Mouse (Mus musculus) MEL (cell line): ENCODE measurements around the gene Pknox2.

ENCODE experiments used
- CTCF ChIP-seq, 3 experiments: IDR thresholded peaks in 2 of 3; conservative IDR thresholded peaks in 1 of 3; 2 replicates each; pipeline ENCODE4 v1.5.1; 2011 to 2012; ENCODE audit warnings: low read length in 3 of 3, low read depth in 2 of 3, mild to moderate bottlenecking in 2 of 3, improper control_type of control experiment in 1 of 3, inconsistent platforms in 1 of 3, mixed read lengths in 1 of 3, moderate library complexity in 1 of 3; ENCODE audit not compliant: control insufficient read depth in 1 of 3, insufficient read depth in 1 of 3, poor library complexity in 1 of 3, severe bottlenecking in 1 of 3
- E2F4 ChIP-seq: IDR thresholded peaks from 2 replicates; pipeline ENCODE4 v1.6.1; 2011; ENCODE audit warnings: low read depth, low read length, improper control_type of control experiment, borderline replicate concordance
- EP300 ChIP-seq, 2 experiments: IDR thresholded peaks; 2 replicates each; pipeline ENCODE4 v1.6.1; 2011; ENCODE audit warnings: improper control_type of control experiment in 2 of 2, low read length in 2 of 2, low read depth in 1 of 2, mild to moderate bottlenecking in 1 of 2
- GATA1 ChIP-seq: IDR thresholded peaks from 2 replicates; pipeline ENCODE4 v1.6.1; 2011; ENCODE audit warnings: low read depth, low read length, improper control_type of control experiment
- KAT2A ChIP-seq: conservative IDR thresholded peaks from 2 replicates; pipeline ENCODE4 v1.6.1; 2012; ENCODE audit warnings: low read depth, low read length, improper control_type of control experiment, inconsistent platforms
- MAFK ChIP-seq: IDR thresholded peaks from 2 replicates; pipeline ENCODE4 v1.6.1; 2011; ENCODE audit warnings: low read depth, mild to moderate bottlenecking, low read length, improper control_type of control experiment, borderline replicate concordance
- MAX ChIP-seq: IDR thresholded peaks from 2 replicates; pipeline ENCODE4 v1.6.1; 2011; ENCODE audit warnings: low read length, improper control_type of control experiment
- MXI1 ChIP-seq: IDR thresholded peaks from 2 replicates; pipeline ENCODE4 v1.6.1; 2011; ENCODE audit warnings: mild to moderate bottlenecking, low read depth, low read length, improper control_type of control experiment
- NELFE ChIP-seq: IDR thresholded peaks from 2 replicates; pipeline ENCODE4 v1.6.1; 2011; ENCODE audit warnings: low read depth, low read length, improper control_type of control experiment
- POLR2A ChIP-seq, 2 experiments: IDR thresholded peaks; 2 replicates each; pipeline ENCODE4 v1.6.1; 2011 to 2012; ENCODE audit warnings: low read length in 2 of 2, mild to moderate bottlenecking in 2 of 2, control low read depth in 1 of 2, improper control_type of control experiment in 1 of 2, low read depth in 1 of 2, moderate library complexity in 1 of 2; ENCODE audit not compliant: control insufficient read depth in 1 of 2, insufficient read depth in 1 of 2, poor library complexity in 1 of 2
- TAL1 ChIP-seq: IDR thresholded peaks from 2 replicates; pipeline ENCODE4 v1.6.1; 2012; ENCODE audit warnings: mild to moderate bottlenecking, inconsistent platforms, low read length, moderate library complexity, mixed read lengths
- USF1 ChIP-seq: IDR thresholded peaks from 2 replicates; pipeline ENCODE4 v1.6.1; 2014; ENCODE audit warnings: low read depth, mild to moderate bottlenecking, inconsistent platforms, low read length, improper control_type of control experiment, moderate library complexity
- ZC3H11A ChIP-seq: IDR thresholded peaks from 2 replicates; pipeline ENCODE4 v1.6.1; 2012; ENCODE audit warnings: low read depth, mild to moderate bottlenecking, inconsistent platforms, low read length, improper control_type of control experiment
- ZNF384 ChIP-seq: IDR thresholded peaks from 2 replicates; pipeline ENCODE4 v1.6.1; 2012; ENCODE audit warnings: low read depth, mild to moderate bottlenecking, inconsistent platforms, low read length, improper control_type of control experiment

GRCm38 (mm10) chr9:37177551-37177950 is 30.3 kb upstream of the Pknox2 start:
- TF ChIP-seq MAFK (no peak), USF1 (no peak), MAX (no peak), TAL1 (no peak), CTCF (IDR thresholded peaks at IDR 0.05 in 2 of 3, conservative IDR thresholded peaks at IDR 0.05 in 1 of 3; ENCODE audit: control insufficient read depth in 1 of 3, insufficient read depth in 1 of 3, low read depth in 2 of 3, low read length in 3 of 3, poor library complexity in 1 of 3, severe bottlenecking in 1 of 3) (no peak), GATA1 (no peak), POLR2A (IDR thresholded peaks at IDR 0.05; ENCODE audit: control insufficient read depth in 1 of 2, insufficient read depth in 1 of 2, low read depth in 1 of 2, low read length in 2 of 2, poor library complexity in 1 of 2) (no peak), KAT2A (no peak), ZC3H11A (no peak), ZNF384 (no peak), MXI1 (no peak), EP300 (IDR thresholded peaks at IDR 0.05; ENCODE audit: low read depth in 1 of 2, low read length in 2 of 2) (no peak), NELFE (no peak), E2F4 (no peak)
